Mouse (Mus musculus): ENCODE measurements at regions not wholly inside any gene's neighbourhood (a gene's known extent, or its start where the extent isn't known, plus 50 kb on each side); places are given as distances from the start of the nearest gene placed in this dataset.

GRCm38 (mm10) chr14:58356824-58357223 lies 286.5 kb downstream of the Fgf9 start:
- WGBS = 82% methylated on average over 2 of the region's 2 CpGs
- ATAC-seq (ENCODE audit: low FRiP score) = no peak
- no peak for DNase-seq (ENCODE audit: low spot score)

DNA sequence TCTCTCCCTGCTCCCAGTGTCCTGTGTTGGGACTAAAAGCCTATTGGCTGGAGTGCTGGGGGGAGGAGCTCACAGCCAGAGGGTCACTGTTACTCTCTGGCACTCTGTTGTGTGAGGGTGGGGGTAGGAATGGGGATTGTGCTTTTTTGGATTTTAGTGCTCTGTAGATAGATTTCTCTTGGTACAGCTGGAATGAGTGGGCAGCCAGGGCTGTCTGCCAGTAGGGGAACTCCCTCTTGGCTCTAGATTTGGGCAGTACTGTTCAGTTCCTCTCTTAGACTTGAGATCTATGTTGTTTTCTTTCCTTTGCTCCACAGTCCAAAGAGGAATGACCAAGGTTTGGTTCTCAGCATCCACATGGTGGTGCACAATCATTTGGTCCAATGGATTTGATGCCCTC lies 282.6 kb downstream of the Fgf9 start:
- H3K4me1 ChIP-seq (replicated peaks; ENCODE audit: control insufficient read depth, insufficient read depth, low read length) = no peaks in the 10 kb centered on the region
- H3K9me3 ChIP-seq (ENCODE audit: control insufficient read depth, low read length) = no peaks in the 10 kb centered on the region
- no peak for ATAC-seq (ENCODE audit: low FRiP score)
- H3K4me3 ChIP-seq (replicated peaks; ENCODE audit: low read length) = no peak overlapping the region
- H3K36me3 ChIP-seq (replicated peaks; ENCODE audit: control insufficient read depth, insufficient read depth) = no peaks in the 10 kb centered on the region
- no peak overlapping the region for H3K9ac ChIP-seq
- no peaks in the 10 kb centered on the region for H3K27me3 ChIP-seq (ENCODE audit: control insufficient read depth, insufficient read depth, low read length)
- DNase-seq (ENCODE audit: low spot score) = no peak
- H3K27ac ChIP-seq = no peak overlapping the region
- H3K4me2 ChIP-seq (replicated peaks) = no peak overlapping the region

More at GRCm38 (mm10) chr14:58356824-58357223, 286.5 kb downstream of the Fgf9 start:
- Histone ChIP-seq H3K4me3 (replicated peaks; ENCODE audit: low read length) (no peak overlapping the region), H3K4me2 (replicated peaks) (no peak overlapping the region), H3K4me1 (replicated peaks; ENCODE audit: control insufficient read depth, insufficient read depth, low read length) (no peaks in the 10 kb centered on the region), H3K27me3 (ENCODE audit: control insufficient read depth, insufficient read depth, low read length) (no peaks in the 10 kb centered on the region), H3K9ac (no peak overlapping the region), H3K36me3 (replicated peaks; ENCODE audit: control insufficient read depth, insufficient read depth) (no peaks in the 10 kb centered on the region), H3K27ac (no peak overlapping the region), H3K9me3 (ENCODE audit: control insufficient read depth, low read length) (no peaks in the 10 kb centered on the region)

DNA sequence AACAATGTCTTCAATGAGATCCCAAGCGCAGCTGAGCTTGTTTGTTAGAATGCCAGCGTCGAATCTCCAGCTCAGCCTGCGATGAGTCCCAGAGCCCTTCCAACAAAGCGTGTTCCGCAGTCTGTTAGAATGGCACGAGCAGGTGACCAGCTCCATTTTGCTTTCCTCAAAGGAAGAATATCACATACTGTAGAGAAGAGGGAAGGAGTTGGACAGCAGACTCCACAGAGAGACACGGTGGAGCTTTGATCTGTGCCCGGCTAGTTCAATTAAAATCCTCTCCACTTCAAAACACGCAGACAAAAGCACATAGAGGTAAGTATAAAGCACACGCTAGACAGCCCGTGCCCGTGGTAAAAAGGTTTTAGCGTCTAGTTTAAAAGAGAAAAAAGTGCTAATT lies 265.8 kb downstream of the Fgf9 start:
- 78% methylated on average over 14 of the region's 14 CpGs for WGBS
- Histone ChIP-seq H3K4me1 (replicated peaks; ENCODE audit: control insufficient read depth, insufficient read depth, low read length) (no peaks in the 10 kb centered on the region), H3K4me2 (replicated peaks) (no peak overlapping the region), H3K4me3 (replicated peaks; ENCODE audit: low read length) (no peak overlapping the region), H3K36me3 (replicated peaks; ENCODE audit: control insufficient read depth, insufficient read depth) (no peaks in the 10 kb centered on the region), H3K27me3 (ENCODE audit: control insufficient read depth, insufficient read depth, low read length) (no peaks in the 10 kb centered on the region), H3K9ac (no peak overlapping the region), H3K9me3 (ENCODE audit: control insufficient read depth, low read length) (no peaks in the 10 kb centered on the region), H3K27ac (no peak overlapping the region)
- DNase-seq (ENCODE audit: low spot score) = no peak
- ATAC-seq (ENCODE audit: low FRiP score) = no peak

DNA sequence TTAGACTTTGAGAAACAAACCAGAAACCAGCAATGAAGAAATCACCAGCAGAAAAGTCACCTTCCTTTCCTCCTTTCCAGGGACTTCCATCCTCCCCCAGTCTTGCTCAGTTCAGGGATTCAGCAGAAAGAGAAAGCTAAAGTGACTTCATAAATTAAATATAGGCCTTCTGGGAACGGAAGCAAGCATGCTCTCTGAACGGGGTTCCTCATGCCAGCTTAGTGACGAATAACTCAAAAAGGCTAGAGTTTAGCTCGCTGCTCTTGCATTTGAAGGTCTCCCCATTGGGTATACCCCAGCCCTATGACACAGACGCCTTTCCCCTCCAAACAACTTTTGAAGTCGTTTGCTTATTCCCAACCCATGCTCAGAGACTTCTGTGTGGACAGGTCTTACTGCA lies 252.8 kb downstream of the Fgf9 start:
- 88% methylated on average over 6 of the region's 6 CpGs for WGBS
- no peak for DNase-seq (ENCODE audit: low spot score)
- no peaks in the 10 kb centered on the region for H3K36me3 ChIP-seq (replicated peaks; ENCODE audit: control insufficient read depth, insufficient read depth)
- H3K4me3 ChIP-seq (replicated peaks; ENCODE audit: low read length) = no peak overlapping the region
- H3K4me1 ChIP-seq (replicated peaks; ENCODE audit: control insufficient read depth, insufficient read depth, low read length) = no peaks in the 10 kb centered on the region
- ATAC-seq (ENCODE audit: low FRiP score) = no peak
- H3K27me3 ChIP-seq (ENCODE audit: control insufficient read depth, insufficient read depth, low read length) = no peaks in the 10 kb centered on the region
- H3K27ac ChIP-seq = no peak overlapping the region
- H3K4me2 ChIP-seq (replicated peaks) = no peak overlapping the region
- no peaks in the 10 kb centered on the region for H3K9me3 ChIP-seq (ENCODE audit: control insufficient read depth, low read length)
- H3K9ac ChIP-seq = no peak overlapping the region

- no peak overlapping the region for H3K9ac ChIP-seq
Measured at GRCm38 (mm10) chr14:58322461-58322860, 252.1 kb downstream of the Fgf9 start.

GRCm38 (mm10) chr14:58321875-58322274 lies 251.5 kb downstream of the Fgf9 start:
- no peak overlapping the region for H3K4me2 ChIP-seq (replicated peaks)
- no peak overlapping the region for H3K4me3 ChIP-seq (replicated peaks; ENCODE audit: low read length)
- H3K9me3 ChIP-seq (ENCODE audit: control insufficient read depth, low read length) = no peaks in the 10 kb centered on the region
- ATAC-seq (ENCODE audit: low FRiP score) (no peak), DNase-seq (ENCODE audit: low spot score) (no peak)
- H3K4me1 ChIP-seq (replicated peaks; ENCODE audit: control insufficient read depth, insufficient read depth, low read length) = no peaks in the 10 kb centered on the region
- 73% methylated on average over 10 of the region's 10 CpGs for WGBS
- H3K36me3 ChIP-seq (replicated peaks; ENCODE audit: control insufficient read depth, insufficient read depth) = no peaks in the 10 kb centered on the region
- no peak overlapping the region for H3K9ac ChIP-seq
- H3K27me3 ChIP-seq (ENCODE audit: control insufficient read depth, insufficient read depth, low read length) = no peaks in the 10 kb centered on the region
- no peak overlapping the region for H3K27ac ChIP-seq

More at GRCm38 (mm10) chr14:58322461-58322860, 252.1 kb downstream of the Fgf9 start:
- DNase-seq (ENCODE audit: low spot score) = no peak
- Histone ChIP-seq H3K27ac (no peak overlapping the region), H3K36me3 (replicated peaks; ENCODE audit: control insufficient read depth, insufficient read depth) (no peaks in the 10 kb centered on the region), H3K4me2 (replicated peaks) (no peak overlapping the region), H3K4me1 (replicated peaks; ENCODE audit: control insufficient read depth, insufficient read depth, low read length) (no peaks in the 10 kb centered on the region), H3K27me3 (ENCODE audit: control insufficient read depth, insufficient read depth, low read length) (no peaks in the 10 kb centered on the region), H3K9me3 (ENCODE audit: control insufficient read depth, low read length) (no peaks in the 10 kb centered on the region), H3K4me3 (replicated peaks; ENCODE audit: low read length) (no peak overlapping the region)
- WGBS = 69% methylated on average over 4 of the region's 4 CpGs
- no peak for ATAC-seq (ENCODE audit: low FRiP score)

DNA sequence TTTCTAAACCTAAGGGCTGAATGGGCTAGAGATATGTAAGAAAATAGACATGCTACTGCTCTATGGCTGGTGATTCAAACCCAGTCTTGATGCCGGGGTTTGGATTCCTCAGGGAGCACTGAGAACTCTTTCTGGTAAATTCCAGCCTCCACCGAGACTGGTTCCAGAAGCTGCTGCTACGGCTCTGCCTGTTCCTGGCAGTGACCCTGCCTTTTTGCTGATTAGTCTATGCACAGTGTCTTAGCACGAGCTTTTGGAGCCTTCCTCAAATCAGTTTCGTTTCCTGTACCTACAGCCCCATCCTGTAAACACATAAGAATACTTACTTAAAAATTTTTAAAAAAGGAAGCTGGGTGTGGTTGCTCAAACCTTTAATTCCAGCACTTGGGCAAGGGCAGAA lies 250.9 kb downstream of the Fgf9 start:
- Histone ChIP-seq H3K4me2 (replicated peaks) (no peak overlapping the region), H3K27ac (no peak overlapping the region), H3K9me3 (ENCODE audit: control insufficient read depth, low read length) (no peaks in the 10 kb centered on the region), H3K4me3 (replicated peaks; ENCODE audit: low read length) (no peak overlapping the region), H3K9ac (no peak overlapping the region), H3K27me3 (ENCODE audit: control insufficient read depth, insufficient read depth, low read length) (no peaks in the 10 kb centered on the region), H3K36me3 (replicated peaks; ENCODE audit: control insufficient read depth, insufficient read depth) (no peaks in the 10 kb centered on the region), H3K4me1 (replicated peaks; ENCODE audit: control insufficient read depth, insufficient read depth, low read length) (no peaks in the 10 kb centered on the region)
- no peak for ATAC-seq (ENCODE audit: low FRiP score)
- DNase-seq (ENCODE audit: low spot score) = no peak
- 84% methylated on average over 5 of the region's 5 CpGs for WGBS

DNA sequence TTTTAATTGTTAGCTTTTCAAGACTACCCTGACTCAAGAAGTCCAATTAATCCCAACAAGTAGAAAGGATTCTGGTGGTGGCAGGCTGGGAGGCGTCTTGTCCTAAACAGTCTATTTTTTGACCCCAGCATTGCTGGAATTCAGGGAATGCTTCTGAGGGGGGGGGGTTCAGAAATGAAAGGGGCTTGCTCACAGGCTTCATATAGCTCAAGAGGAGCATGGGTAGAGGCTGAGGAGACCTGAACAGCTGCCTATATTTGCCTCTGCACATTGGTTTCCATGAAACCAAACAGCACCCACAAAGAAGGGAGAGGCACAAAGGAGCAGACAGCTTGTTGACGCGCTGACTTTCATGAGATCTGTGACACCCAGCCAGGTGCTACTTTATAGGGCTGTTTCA lies 247.3 kb downstream of the Fgf9 start:
- Histone ChIP-seq H3K36me3 (replicated peaks; ENCODE audit: control insufficient read depth, insufficient read depth) (no peaks in the 10 kb centered on the region), H3K4me3 (replicated peaks; ENCODE audit: low read length) (no peak overlapping the region), H3K4me2 (replicated peaks) (no peak overlapping the region), H3K27ac (no peak overlapping the region), H3K4me1 (replicated peaks; ENCODE audit: control insufficient read depth, insufficient read depth, low read length) (no peaks in the 10 kb centered on the region), H3K9ac (no peak overlapping the region), H3K9me3 (ENCODE audit: control insufficient read depth, low read length) (no peaks in the 10 kb centered on the region), H3K27me3 (ENCODE audit: control insufficient read depth, insufficient read depth, low read length) (no peaks in the 10 kb centered on the region)
- ATAC-seq (ENCODE audit: low FRiP score) (no peak), DNase-seq (ENCODE audit: low spot score) (no peak)
- 87% methylated on average over 3 of the region's 3 CpGs for WGBS

DNA sequence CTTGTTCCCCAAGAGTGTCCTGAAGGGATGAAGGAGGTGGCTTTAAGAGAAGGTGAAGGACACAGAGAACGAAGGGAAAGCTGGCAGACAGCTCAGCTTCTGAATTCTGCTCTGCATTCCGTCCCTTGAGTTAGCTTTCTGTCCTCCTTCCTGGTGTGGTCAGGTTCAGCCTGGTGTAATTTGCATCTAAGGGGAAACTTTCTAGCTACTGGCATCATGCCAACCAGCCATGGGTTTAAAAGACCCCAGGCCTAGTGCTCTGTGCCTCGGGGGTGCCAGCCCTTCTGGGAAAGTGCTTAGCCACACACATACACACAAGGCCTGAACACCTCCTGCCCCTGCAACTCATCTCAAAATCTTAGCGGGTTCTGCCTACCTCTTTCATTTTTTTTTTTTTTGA lies 246.9 kb downstream of the Fgf9 start:
- H3K4me1 ChIP-seq (replicated peaks; ENCODE audit: control insufficient read depth, insufficient read depth, low read length) = no peaks in the 10 kb centered on the region
- no peaks in the 10 kb centered on the region for H3K36me3 ChIP-seq (replicated peaks; ENCODE audit: control insufficient read depth, insufficient read depth)
- no peak overlapping the region for H3K4me2 ChIP-seq (replicated peaks)
- no peak overlapping the region for H3K27ac ChIP-seq
- WGBS = 63% methylated on average over 4 of the region's 4 CpGs
- H3K9ac ChIP-seq = no peak overlapping the region
- DNase-seq (ENCODE audit: low spot score) (no peak), ATAC-seq (ENCODE audit: low FRiP score) (no peak)
- H3K4me3 ChIP-seq (replicated peaks; ENCODE audit: low read length) = no peak overlapping the region
- no peaks in the 10 kb centered on the region for H3K9me3 ChIP-seq (ENCODE audit: control insufficient read depth, low read length)
- H3K27me3 ChIP-seq (ENCODE audit: control insufficient read depth, insufficient read depth, low read length) = no peaks in the 10 kb centered on the region

DNA sequence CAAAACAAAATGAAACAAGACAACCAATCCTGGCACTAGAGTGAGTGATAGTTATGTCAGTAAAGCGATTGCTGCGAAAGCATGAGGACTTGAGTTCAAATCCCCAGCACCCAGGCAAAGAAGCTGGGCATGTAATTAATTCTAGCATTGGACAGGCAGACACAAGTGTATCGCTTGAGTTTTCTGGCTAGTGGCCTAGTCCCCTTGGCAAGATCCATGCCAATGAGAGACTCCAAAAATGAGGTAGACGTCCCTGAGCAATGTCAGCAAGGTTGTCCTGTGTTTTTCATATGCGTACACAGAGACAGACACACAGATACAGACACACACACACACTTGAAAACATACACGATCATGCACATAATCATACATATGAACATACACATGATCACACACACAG lies 237.3 kb downstream of the Fgf9 start:
- no peak for DNase-seq (ENCODE audit: low spot score)
- no peaks in the 10 kb centered on the region for H3K27me3 ChIP-seq (ENCODE audit: control insufficient read depth, insufficient read depth, low read length)
- H3K9ac ChIP-seq = no peak overlapping the region
- 0 out of 2 replicates have a peak, but pooled peaks cover 5% of the 10 kb centered on the region for H3K9me3 ChIP-seq (ENCODE audit: control insufficient read depth, low read length)
- H3K4me3 ChIP-seq (replicated peaks; ENCODE audit: low read length) = no peak overlapping the region
- WGBS = 93% methylated on average over 6 of the region's 6 CpGs
- no peaks in the 10 kb centered on the region for H3K4me1 ChIP-seq (replicated peaks; ENCODE audit: control insufficient read depth, insufficient read depth, low read length)
- no peak for ATAC-seq (ENCODE audit: low FRiP score)
- no peak overlapping the region for H3K4me2 ChIP-seq (replicated peaks)
- H3K36me3 ChIP-seq (replicated peaks; ENCODE audit: control insufficient read depth, insufficient read depth) = no peaks in the 10 kb centered on the region
- H3K27ac ChIP-seq = no peak overlapping the region

Data from hindbrain, embryonic 14.5 days (tissue).